Mouse (Mus musculus) layer of hippocampus, adult 2 months (tissue): ENCODE data around the gene Olfr287. TPM values are rescaled to one million over a fixed set of nuclear protein-coding genes. Genes with fewer than 3 reads are reported as not detected.

ENCODE experiments used
- DNase-seq, 2 experiments: peaks; one replicate each; pipeline ENCODE4 v3.0.0; 2022; ENCODE audit warnings: low spot score in 2 of 2
- H3K27ac ChIP-seq: fragments of 200-600 bp; 2 replicates; pipeline ENCODE4 v1.8.1; 2022
- H3K4me3 ChIP-seq: fragments of 200-600 bp; 2 replicates; pipeline ENCODE4 v1.8.1; 2022; ENCODE audit warnings: mild to moderate bottlenecking
- CTCF ChIP-seq: fragments of 200-600 bp; conservative IDR thresholded peaks from 2 replicates; pipeline ENCODE4 v1.8.1; 2022; ENCODE audit warnings: antibody characterized with exemption, mild to moderate bottlenecking, moderate library complexity
- total RNA-seq, 2 experiments: library from RNA; stranded (reverse); gene quantifications; 2 replicates each; pipeline ENCODE4 v1.2.3; 2021

Gene Olfr287
- total RNA-seq, 2 experiments from 2014 or later: 4.1 to 4.4 TPM

- Histone ChIP-seq H3K27ac (peak overlapping the region; percentile 91; the same call in 1 of the 2 replicates), H3K4me3 (peak overlapping the region; percentile 81; the same call in 1 of the 2 replicates)
- no peak for DNase-seq
- TF ChIP-seq CTCF: no peak
Observed at GRCm38 (mm10) chr15:98181856-98182570, 38.8 kb downstream of the Olfr287 start.

GRCm38 (mm10) chr15:98181132-98181711 lies 39.6 kb downstream of the Olfr287 start:
- Histone ChIP-seq H3K4me3 (peak overlapping the region; percentile 81), H3K27ac (peak overlapping the region; percentile 91)
- DNase-seq: peak; percentile 84 to 90
- peak; percentile 87 for TF ChIP-seq CTCF

- TF ChIP-seq CTCF: no peak
- peak overlapping the region; percentile 91 for H3K27ac ChIP-seq
- H3K4me3 ChIP-seq: peak overlapping the region; percentile 81
- DNase-seq: no peak
Observed at GRCm38 (mm10) chr15:98180567-98181131, 40.2 kb downstream of the Olfr287 start.

GRCm38 (mm10) chr15:98177320-98177719 lies 43.5 kb downstream of the Olfr287 start:
- TF ChIP-seq CTCF: no peak
- no peak overlapping the region for H3K4me3 ChIP-seq

GRCm38 (mm10) chr15:98173821-98174220 lies 47.0 kb downstream of the Olfr287 start:
- no peak overlapping the region for H3K27ac ChIP-seq
- no peak overlapping the region for H3K4me3 ChIP-seq
- DNase-seq: peak; percentile 78 to 89
- TF ChIP-seq CTCF: peak; percentile 93

More at GRCm38 (mm10) chr15:98177320-98177719, 43.5 kb downstream of the Olfr287 start:
- no peak for DNase-seq
- no peak overlapping the region for H3K27ac ChIP-seq

GRCm38 (mm10) chr15:98172113-98172512 lies 48.7 kb downstream of the Olfr287 start:
- H3K4me3 ChIP-seq: no peak overlapping the region
- no peak for TF ChIP-seq CTCF
- H3K27ac ChIP-seq: no peak overlapping the region
- DNase-seq: no peak

GRCm38 (mm10) chr15:98170917-98171316 lies 49.9 kb downstream of the Olfr287 start:
- no peak overlapping the region for H3K4me3 ChIP-seq
- no peak overlapping the region for H3K27ac ChIP-seq
- DNase-seq: no peak
- TF ChIP-seq CTCF: no peak

GRCm38 (mm10) chr15:98170365-98170764 lies 50.5 kb downstream of the Olfr287 start:
- DNase-seq: peak; percentile 50 to 61
- Histone ChIP-seq H3K27ac (peak overlapping the region; percentile 36; the same call in 1 of the 2 replicates), H3K4me3 (peak overlapping the region; percentile 80)
- peak; percentile 34 for TF ChIP-seq CTCF

- H3K4me3 ChIP-seq: peak overlapping the region; percentile 80
- TF ChIP-seq CTCF: no peak
- 0 out of 2 replicates have a peak overlapping the region, but pooled peaks have one; percentile 93 for H3K27ac ChIP-seq
- peak in 1 of 2 experiments; percentile 14 for DNase-seq
Observed at GRCm38 (mm10) chr15:98168622-98169004, 52.2 kb downstream of the Olfr287 start.

GRCm38 (mm10) chr15:98167645-98168621 lies 52.9 kb downstream of the Olfr287 start:
- no peak for TF ChIP-seq CTCF
- H3K4me3 ChIP-seq: peak overlapping the region; percentile 80
- DNase-seq: peak; percentile 91 to 96
- peak overlapping the region; percentile 93 for H3K27ac ChIP-seq

- peak in 1 of 2 experiments; percentile 27 for DNase-seq
- no peak for TF ChIP-seq CTCF
Observed at GRCm38 (mm10) chr15:98166963-98167644, 53.8 kb downstream of the Olfr287 start, which contains the start of gene Ccdc184. Gene Ccdc184 (plus strand): TSS chr15:98167158.

GRCm38 (mm10) chr15:98165525-98165924 lies 55.3 kb downstream of the Olfr287 start, which contains the start of gene Asb8:
Gene Asb8 (minus strand): TSS chr15:98165625.
- no peak for TF ChIP-seq CTCF
- no peak for DNase-seq
- no peak within 1 kb of the TSS for H3K4me3 ChIP-seq
- no peak within 1 kb of the TSS for H3K27ac ChIP-seq

More at GRCm38 (mm10) chr15:98166963-98167644, 53.8 kb downstream of the Olfr287 start, which contains the start of gene Ccdc184:
- peak within 1 kb of the TSS; percentile 80 for H3K4me3 ChIP-seq
- H3K27ac ChIP-seq: peak within 1 kb of the TSS; percentile 93
